Mouse (Mus musculus): ENCODE data around the gene Hdgfl3. TPM values are rescaled to one million over a fixed set of nuclear protein-coding genes. Genes with fewer than 3 reads are reported as not detected.

Gene Hdgfl3
- total RNA-seq, 1 experiment = 3.7 TPM

DNA sequence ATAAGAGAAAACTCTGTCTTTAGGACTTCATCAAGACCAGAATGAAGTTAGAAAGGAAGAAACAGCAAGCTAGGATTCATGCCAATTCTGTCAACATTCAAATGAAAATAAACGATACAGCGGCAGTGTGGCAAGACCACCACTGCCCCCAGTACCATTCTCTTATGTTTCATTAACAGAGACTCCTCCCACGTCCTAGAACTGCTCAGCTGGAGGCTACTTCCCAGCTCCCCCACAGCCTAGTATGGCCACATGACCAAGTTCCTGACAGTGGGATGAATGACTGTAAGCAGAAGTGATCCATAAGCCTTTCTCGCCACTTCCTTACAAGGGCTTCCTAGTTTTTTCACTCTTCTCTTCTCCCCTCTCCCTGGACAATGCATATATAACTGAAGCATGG is 30.2 kb downstream of the Hdgfl3 start:
- TF ChIP-seq CHD2 (IDR thresholded peaks at IDR 0.05; ENCODE audit: low read depth, low read length) (no peak), HCFC1 (IDR thresholded peaks at IDR 0.05; ENCODE audit: borderline replicate concordance, insufficient read depth, low read length) (no peak)
- peaks cover 0 to 3% of the 10 kb centered on the region in 2 experiments; a peak in 1 of 4 replicates for H3K4me1 ChIP-seq (ENCODE audit: control insufficient read depth in 2 of 2, insufficient read depth in 2 of 2, low read length in 2 of 2, poor library complexity in 1 of 2)

DNA sequence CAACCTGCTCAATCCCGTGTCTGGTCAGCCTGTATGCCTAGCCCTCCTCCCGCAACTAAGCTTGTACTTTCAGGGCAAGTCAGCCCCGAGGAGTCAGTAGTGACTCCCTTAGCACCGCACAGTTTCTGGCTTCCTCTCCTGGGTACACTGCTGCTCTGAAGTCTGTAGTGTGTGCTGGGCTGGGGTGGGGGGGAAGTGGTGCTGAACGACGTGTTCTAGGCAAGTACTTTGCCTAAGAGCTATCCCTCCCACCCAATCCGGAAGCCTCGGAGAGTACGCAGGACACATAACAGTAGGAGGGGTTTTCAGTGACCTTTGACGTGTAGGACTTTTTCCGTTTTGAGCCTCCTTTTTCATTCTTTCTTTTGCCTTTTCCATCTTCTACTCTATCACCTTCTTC is 34.9 kb downstream of the Hdgfl3 start:
- Histone ChIP-seq H3K4me3 (ENCODE audit: insufficient read depth in 1 of 2, low read depth in 1 of 2, low read length in 2 of 2, poor library complexity in 1 of 2, severe bottlenecking in 1 of 2) (peak overlapping the region; percentile 8 to 55; a peak in 3 of 4 replicates), H3K36me3 (ENCODE audit: control insufficient read depth, insufficient read depth, low read length, poor library complexity, severe bottlenecking) (no peaks in the 10 kb centered on the region), H3K9ac (ENCODE audit: insufficient read depth, low read depth, low read length, poor library complexity, severe bottlenecking) (peak overlapping the region; percentile 15; the same call in 1 of the 2 replicates), H3K27ac (ENCODE audit: insufficient read depth, low read depth, low read length, poor library complexity, severe bottlenecking) (no peak overlapping the region), H3K4me1 (ENCODE audit: control insufficient read depth in 2 of 2, insufficient read depth in 2 of 2, low read length in 2 of 2, poor library complexity in 1 of 2) (peaks cover 0 to 3% of the 10 kb centered on the region in 2 experiments; a peak in 1 of 4 replicates), H3K9me3 (ENCODE audit: control insufficient read depth, insufficient read depth, low read depth, low read length) (no peaks in the 10 kb centered on the region)
- no peak for TF ChIP-seq ZC3H11A (IDR thresholded peaks at IDR 0.05; ENCODE audit: borderline replicate concordance, low read depth, low read length)
- no peak for TF ChIP-seq MAFK (IDR thresholded peaks at IDR 0.05; ENCODE audit: insufficient read depth, low read depth, low read length)
- TF ChIP-seq ZNF384 (IDR thresholded peaks at IDR 0.05; ENCODE audit: low read depth, low read length) = no peak
- no peak for TF ChIP-seq HCFC1 (IDR thresholded peaks at IDR 0.05; ENCODE audit: borderline replicate concordance, insufficient read depth, low read length)
- TF ChIP-seq CHD2 (IDR thresholded peaks at IDR 0.05; ENCODE audit: low read depth, low read length) = no peak
- in situ Hi-C loops (cut with MboI; ENCODE audit: low sequenced_read_pairs in 2 of 2, unreplicated experiment in 2 of 2) = no loop called here
- peak; percentile 74 for DNase-seq (ENCODE audit: low read depth, low spot score)

More for the DNA sequence above, 30.2 kb downstream of the Hdgfl3 start:
- Histone ChIP-seq H3K4me3 (ENCODE audit: insufficient read depth in 1 of 2, low read depth in 1 of 2, low read length in 2 of 2, poor library complexity in 1 of 2, severe bottlenecking in 1 of 2) (no peak overlapping the region), H3K9me3 (ENCODE audit: control insufficient read depth, insufficient read depth, low read depth, low read length) (no peaks in the 10 kb centered on the region), H3K27ac (ENCODE audit: insufficient read depth, low read depth, low read length, poor library complexity, severe bottlenecking) (no peak overlapping the region), H3K9ac (ENCODE audit: insufficient read depth, low read depth, low read length, poor library complexity, severe bottlenecking) (no peak overlapping the region), H3K36me3 (ENCODE audit: control insufficient read depth, insufficient read depth, low read length, poor library complexity, severe bottlenecking) (no peaks in the 10 kb centered on the region)
- no peak for DNase-seq (ENCODE audit: low read depth, low spot score)
- in situ Hi-C loops (cut with MboI; ENCODE audit: low sequenced_read_pairs in 2 of 2, unreplicated experiment in 2 of 2) = no loop called here

DNA sequence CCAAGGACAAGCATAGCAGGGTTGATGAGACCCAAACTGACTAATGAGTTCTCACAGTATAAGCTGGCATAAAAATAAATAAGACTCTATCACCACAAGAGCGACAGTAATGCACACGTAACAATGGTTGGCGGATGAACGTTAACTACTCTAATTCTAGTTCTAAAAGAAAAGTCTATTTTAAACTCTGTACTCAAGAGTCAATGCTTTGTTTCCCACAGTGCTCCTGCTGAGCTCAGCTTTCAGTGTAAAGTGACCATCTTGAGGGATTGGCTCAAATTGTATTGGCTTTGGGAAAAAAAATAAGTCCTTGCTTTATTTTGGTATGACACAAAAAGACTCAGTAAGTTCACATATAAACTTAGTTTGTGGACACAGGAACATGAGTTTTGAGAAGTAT is 49.1 kb downstream of the Hdgfl3 start:
- no peaks in the 10 kb centered on the region for H3K4me1 ChIP-seq (ENCODE audit: control insufficient read depth in 2 of 2, insufficient read depth in 2 of 2, low read length in 2 of 2, poor library complexity in 1 of 2)
- no peak overlapping the region for H3K27ac ChIP-seq (ENCODE audit: insufficient read depth, low read depth, low read length, poor library complexity, severe bottlenecking)
- no peak overlapping the region for H3K9ac ChIP-seq (ENCODE audit: insufficient read depth, low read depth, low read length, poor library complexity, severe bottlenecking)
- DNase-seq (ENCODE audit: low read depth, low spot score) = no peak
- in situ Hi-C loops (cut with MboI; ENCODE audit: low sequenced_read_pairs in 2 of 2, unreplicated experiment in 2 of 2) = no loop called here
- H3K9me3 ChIP-seq (ENCODE audit: control insufficient read depth, insufficient read depth, low read depth, low read length) = no peaks in the 10 kb centered on the region
- H3K4me3 ChIP-seq (ENCODE audit: insufficient read depth in 1 of 2, low read depth in 1 of 2, low read length in 2 of 2, poor library complexity in 1 of 2, severe bottlenecking in 1 of 2) = no peak overlapping the region
- H3K36me3 ChIP-seq (ENCODE audit: control insufficient read depth, insufficient read depth, low read length, poor library complexity, severe bottlenecking) = no peaks in the 10 kb centered on the region
- TF ChIP-seq ZNF384 (IDR thresholded peaks at IDR 0.05; ENCODE audit: low read depth, low read length) = no peak
- TF ChIP-seq ZC3H11A (IDR thresholded peaks at IDR 0.05; ENCODE audit: borderline replicate concordance, low read depth, low read length) = no peak
- no peak for TF ChIP-seq HCFC1 (IDR thresholded peaks at IDR 0.05; ENCODE audit: borderline replicate concordance, insufficient read depth, low read length)

DNA sequence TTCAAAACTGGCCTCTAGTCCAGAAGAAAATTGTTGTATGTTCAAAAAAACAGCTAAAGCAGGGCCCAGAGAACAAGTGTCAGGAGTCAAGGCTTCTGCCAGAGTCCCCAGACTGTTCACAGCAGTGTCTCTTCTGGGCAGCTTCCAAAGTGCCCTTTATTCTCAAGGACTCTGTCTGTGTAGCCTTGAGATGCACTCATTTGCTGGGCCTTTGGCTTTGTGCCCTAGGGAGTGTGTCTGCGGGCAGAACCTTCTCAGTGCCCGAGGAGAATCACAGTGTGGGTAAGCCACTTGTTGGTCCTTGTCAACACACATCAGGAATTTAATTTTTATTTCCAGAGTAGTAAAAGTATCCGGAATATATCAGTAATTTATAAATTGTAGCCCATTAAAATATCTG is 52.7 kb downstream of the Hdgfl3 start:
- TF ChIP-seq HCFC1 (IDR thresholded peaks at IDR 0.05; ENCODE audit: borderline replicate concordance, insufficient read depth, low read length) = no peak
- no peak for TF ChIP-seq ZC3H11A (IDR thresholded peaks at IDR 0.05; ENCODE audit: borderline replicate concordance, low read depth, low read length)
- no peak for TF ChIP-seq MAFK (IDR thresholded peaks at IDR 0.05; ENCODE audit: insufficient read depth, low read depth, low read length)
- no peak for TF ChIP-seq ZNF384 (IDR thresholded peaks at IDR 0.05; ENCODE audit: low read depth, low read length)
- no peak for TF ChIP-seq CHD2 (IDR thresholded peaks at IDR 0.05; ENCODE audit: low read depth, low read length)
- Histone ChIP-seq H3K9ac (ENCODE audit: insufficient read depth, low read depth, low read length, poor library complexity, severe bottlenecking) (no peak overlapping the region), H3K9me3 (ENCODE audit: control insufficient read depth, insufficient read depth, low read depth, low read length) (no peaks in the 10 kb centered on the region), H3K4me1 (ENCODE audit: control insufficient read depth in 2 of 2, insufficient read depth in 2 of 2, low read length in 2 of 2, poor library complexity in 1 of 2) (no peaks in the 10 kb centered on the region), H3K4me3 (ENCODE audit: insufficient read depth in 1 of 2, low read depth in 1 of 2, low read length in 2 of 2, poor library complexity in 1 of 2, severe bottlenecking in 1 of 2) (no peak overlapping the region), H3K27ac (ENCODE audit: insufficient read depth, low read depth, low read length, poor library complexity, severe bottlenecking) (no peak overlapping the region), H3K36me3 (ENCODE audit: control insufficient read depth, insufficient read depth, low read length, poor library complexity, severe bottlenecking) (no peaks in the 10 kb centered on the region)
- in situ Hi-C loops (cut with MboI; ENCODE audit: low sequenced_read_pairs in 2 of 2, unreplicated experiment in 2 of 2) = no loop called here
- no peak for DNase-seq (ENCODE audit: low read depth, low spot score)

DNA sequence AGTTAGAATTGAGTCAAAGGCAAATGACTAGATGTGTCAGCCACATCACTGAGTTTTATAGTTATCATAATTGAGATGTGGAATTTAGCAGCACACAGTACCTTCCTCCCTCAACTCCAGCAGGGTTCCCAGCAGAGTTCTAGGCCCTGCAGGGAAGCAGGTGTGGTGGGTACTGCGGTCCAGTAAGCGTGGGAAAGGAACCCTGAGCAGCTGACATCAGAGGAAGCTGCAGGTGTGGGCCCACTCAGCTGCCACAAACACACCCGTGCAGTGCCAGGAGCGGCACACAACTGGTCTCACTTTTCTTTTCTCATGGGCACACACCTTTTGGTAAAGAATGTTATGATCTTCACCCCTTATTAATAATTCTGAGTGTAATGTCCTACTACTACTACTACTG is 53.5 kb downstream of the Hdgfl3 start:
- Histone ChIP-seq H3K4me3 (ENCODE audit: insufficient read depth in 1 of 2, low read depth in 1 of 2, low read length in 2 of 2, poor library complexity in 1 of 2, severe bottlenecking in 1 of 2) (no peak overlapping the region), H3K9me3 (ENCODE audit: control insufficient read depth, insufficient read depth, low read depth, low read length) (no peaks in the 10 kb centered on the region), H3K9ac (ENCODE audit: insufficient read depth, low read depth, low read length, poor library complexity, severe bottlenecking) (no peak overlapping the region), H3K27ac (ENCODE audit: insufficient read depth, low read depth, low read length, poor library complexity, severe bottlenecking) (no peak overlapping the region), H3K4me1 (ENCODE audit: control insufficient read depth in 2 of 2, insufficient read depth in 2 of 2, low read length in 2 of 2, poor library complexity in 1 of 2) (no peaks in the 10 kb centered on the region), H3K36me3 (ENCODE audit: control insufficient read depth, insufficient read depth, low read length, poor library complexity, severe bottlenecking) (no peaks in the 10 kb centered on the region)
- no peak for TF ChIP-seq HCFC1 (IDR thresholded peaks at IDR 0.05; ENCODE audit: borderline replicate concordance, insufficient read depth, low read length)
- no peak for TF ChIP-seq CHD2 (IDR thresholded peaks at IDR 0.05; ENCODE audit: low read depth, low read length)
- no peak for TF ChIP-seq MAFK (IDR thresholded peaks at IDR 0.05; ENCODE audit: insufficient read depth, low read depth, low read length)
- no peak for TF ChIP-seq ZNF384 (IDR thresholded peaks at IDR 0.05; ENCODE audit: low read depth, low read length)
- no peak for TF ChIP-seq ZC3H11A (IDR thresholded peaks at IDR 0.05; ENCODE audit: borderline replicate concordance, low read depth, low read length)
- DNase-seq (ENCODE audit: low read depth, low spot score) = no peak
- in situ Hi-C loops (cut with MboI; ENCODE audit: low sequenced_read_pairs in 2 of 2, unreplicated experiment in 2 of 2) = no loop called here
